Mouse (Mus musculus): Measurements from ENCODE around the gene Abhd12.
"Not testable (repeated sequence)": the region's sequence is repeated elsewhere in the genome, so short reads cannot be mapped to it uniquely, and the experiment has no call there.

Gene Abhd12

DNA sequence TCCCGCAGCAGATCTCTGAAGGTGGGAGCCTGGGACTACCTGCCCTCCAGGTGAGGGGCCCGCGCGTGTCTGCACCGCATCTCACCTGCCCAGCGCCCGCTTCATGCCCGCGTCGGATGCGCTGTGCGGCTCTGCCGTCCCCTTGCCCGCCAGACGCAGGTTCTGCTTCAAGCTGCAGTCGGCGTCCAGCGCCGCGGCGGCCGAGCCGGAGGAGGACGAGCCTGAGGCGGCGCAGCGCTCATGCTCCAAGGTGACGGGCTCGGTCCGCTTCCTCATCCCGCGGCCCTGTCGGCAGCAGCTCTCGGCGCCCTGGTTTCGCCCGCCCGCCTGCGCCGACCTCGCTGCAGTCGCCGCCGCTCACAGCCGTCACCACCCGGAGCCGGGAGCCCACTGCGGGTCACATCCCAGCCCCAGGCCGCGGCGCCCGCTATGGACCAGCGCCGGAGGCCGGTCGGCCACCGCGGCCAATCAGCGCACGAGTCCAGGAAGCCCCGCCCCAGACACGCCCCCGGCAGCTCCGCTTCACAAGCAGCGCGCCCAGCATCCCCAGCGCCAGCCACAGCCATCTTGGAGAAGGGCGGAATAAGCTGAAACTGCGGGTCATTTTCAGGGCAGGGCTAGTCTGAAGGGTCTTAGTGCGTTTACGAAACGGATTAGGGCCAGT is at the start of gene Abhd12:
Gene Abhd12, minus strand, starts transcription at position 470 of the 664 bp plus-strand sequence.
- DNase-seq = peak; percentile 96 to 99

- no peak for DNase-seq
Measured at GRCm38 (mm10) chr2:150951201-150951600, 46.7 kb upstream of the Abhd12 start.

GRCm38 (mm10) chr2:150950056-150950455 is 45.5 kb upstream of the Abhd12 start:
- no peak for DNase-seq

DNA sequence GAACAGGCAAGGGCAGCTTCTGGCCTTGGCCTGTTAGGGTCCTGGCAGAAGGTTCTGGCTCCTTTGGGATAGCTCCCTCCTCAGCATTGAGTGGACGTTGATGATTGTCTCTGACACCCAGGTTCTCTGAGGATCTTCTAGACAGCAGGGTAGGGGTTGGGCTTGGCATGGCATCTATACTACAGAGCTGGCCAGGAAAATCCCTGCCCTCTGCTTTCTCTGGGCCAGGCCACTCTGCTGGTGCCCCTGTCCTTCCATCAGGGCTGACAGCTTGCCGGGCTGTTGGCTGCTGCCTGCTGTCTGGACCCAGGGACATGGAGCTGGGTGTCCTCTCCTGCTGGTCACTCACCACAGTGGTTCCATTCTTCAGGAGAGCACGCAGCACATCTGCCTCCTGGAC is 45.1 kb upstream of the Abhd12 start:
- no peak for DNase-seq

- no peak for DNase-seq
Measured at GRCm38 (mm10) chr2:150948786-150949185, 44.2 kb upstream of the Abhd12 start.

GRCm38 (mm10) chr2:150947880-150948611 is 43.5 kb upstream of the Abhd12 start:
- DNase-seq = not testable (repeated sequence)

DNA sequence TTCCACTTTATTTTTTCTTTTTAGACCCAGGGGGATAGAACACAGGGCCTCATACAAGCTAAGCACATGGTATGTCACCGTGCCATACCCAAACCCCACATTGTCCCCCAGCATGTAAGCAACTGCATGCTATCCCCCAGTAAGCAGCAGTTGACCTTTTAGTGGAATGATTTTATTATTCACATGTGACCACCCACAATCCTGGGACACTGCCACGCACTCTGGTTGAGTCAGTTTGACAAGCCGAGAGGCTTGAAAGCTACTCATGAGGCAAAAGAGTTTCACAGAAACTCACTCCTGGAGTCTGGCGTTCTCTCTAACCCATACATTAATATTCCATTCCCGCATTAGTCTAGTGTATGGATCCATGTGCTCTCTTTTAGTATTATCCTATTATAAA is 42.8 kb upstream of the Abhd12 start:
- not testable (repeated sequence) for DNase-seq

DNA sequence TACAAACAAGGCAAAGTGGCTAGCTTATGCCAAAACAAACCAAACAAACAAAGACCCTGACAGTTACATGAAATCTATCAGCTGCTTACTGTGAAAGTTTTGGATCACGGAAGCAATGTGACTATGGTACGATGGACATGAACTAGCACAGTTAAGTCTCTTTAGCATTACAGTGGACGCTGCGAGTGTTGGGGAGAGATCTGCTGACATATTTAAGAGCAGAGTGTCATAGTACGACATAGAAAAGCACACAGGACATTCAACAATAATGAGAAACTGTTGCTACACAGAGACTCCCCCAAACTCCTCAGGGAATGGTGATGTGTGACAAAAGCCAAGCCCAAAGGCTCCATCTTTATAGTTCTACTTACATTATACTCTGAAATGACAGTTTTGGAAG is 39.5 kb upstream of the Abhd12 start:
- no peak for DNase-seq

DNA sequence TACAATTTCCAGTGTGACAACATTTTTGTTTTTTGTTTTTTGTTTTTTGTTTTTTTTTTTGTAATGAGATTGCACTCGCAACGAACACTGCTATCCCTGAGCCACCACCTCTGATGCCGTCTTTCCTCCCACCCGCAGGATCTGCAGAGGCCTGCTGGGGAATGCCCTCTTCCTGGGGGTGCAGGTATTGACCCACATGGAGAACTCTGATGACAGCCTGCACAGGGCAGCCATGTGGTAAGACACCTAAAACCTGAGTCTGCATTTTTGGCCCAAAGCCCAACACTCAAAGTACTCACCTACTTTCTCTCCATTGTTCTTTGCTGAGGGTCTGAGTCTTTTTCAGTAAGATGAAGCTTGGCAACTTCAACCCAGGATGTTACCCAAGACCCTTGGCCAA is 30.1 kb upstream of the Abhd12 start:
- no peak for DNase-seq

DNA sequence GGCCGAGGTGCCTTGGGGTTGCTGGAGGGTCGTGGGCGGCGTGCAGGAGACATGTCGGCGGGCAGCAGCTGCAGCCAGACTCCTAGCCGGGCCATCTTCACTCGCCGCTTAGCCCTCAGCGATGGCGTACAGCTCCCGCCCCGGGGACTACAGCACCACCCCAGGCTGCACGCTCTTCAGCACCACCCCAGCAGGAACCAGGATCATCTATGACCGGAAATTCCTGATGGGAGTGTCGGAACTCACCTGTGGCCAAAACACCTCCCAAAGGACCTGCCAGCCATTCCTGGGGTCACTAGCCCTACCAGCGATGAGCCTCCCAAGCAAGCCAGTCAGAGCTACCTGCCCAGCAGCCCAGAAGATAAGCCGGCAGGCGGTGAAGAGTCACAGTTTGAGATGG is 28.9 kb upstream of the Abhd12 start:
- no peak for DNase-seq

DNA sequence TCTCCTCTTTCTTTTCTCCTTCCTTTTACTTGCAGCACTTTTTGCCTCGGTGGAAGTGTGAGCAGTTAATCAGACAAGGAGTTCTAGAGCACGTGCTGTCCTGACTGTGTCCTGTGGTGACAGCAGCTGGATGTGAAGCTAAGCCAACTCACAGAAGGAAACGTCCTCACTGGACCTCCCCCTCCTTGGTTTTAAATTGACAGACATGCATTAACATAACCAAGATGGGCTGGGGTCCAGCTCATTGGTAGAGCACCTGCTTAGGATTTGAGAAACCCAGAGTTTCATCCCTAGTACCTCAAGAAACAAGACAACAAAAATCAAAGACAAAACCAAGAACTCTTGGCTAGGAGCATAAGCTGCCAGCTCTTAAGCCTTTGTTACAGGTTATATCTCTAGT is 26.3 kb upstream of the Abhd12 start:
- DNase-seq = no peak

DNA sequence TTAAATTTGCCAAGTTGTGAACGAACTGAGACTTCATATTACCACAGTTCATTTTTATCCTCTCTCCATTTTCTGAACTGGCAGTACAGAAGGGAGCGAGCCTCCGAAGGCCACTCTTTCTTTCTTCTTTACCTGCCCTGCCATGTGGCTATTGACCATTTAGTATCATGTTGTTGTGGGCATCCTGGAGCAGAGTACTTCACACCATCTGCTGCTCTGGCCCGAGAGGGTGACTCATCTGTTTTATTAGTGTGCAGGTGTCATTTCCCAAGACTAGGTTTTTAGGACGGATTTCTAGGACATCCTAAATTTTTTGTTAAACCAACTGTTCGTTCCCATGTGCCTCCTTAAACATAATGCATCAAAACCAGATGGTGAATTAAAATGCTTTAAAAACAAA is 24.6 kb upstream of the Abhd12 start:
- no peak for DNase-seq

DNA sequence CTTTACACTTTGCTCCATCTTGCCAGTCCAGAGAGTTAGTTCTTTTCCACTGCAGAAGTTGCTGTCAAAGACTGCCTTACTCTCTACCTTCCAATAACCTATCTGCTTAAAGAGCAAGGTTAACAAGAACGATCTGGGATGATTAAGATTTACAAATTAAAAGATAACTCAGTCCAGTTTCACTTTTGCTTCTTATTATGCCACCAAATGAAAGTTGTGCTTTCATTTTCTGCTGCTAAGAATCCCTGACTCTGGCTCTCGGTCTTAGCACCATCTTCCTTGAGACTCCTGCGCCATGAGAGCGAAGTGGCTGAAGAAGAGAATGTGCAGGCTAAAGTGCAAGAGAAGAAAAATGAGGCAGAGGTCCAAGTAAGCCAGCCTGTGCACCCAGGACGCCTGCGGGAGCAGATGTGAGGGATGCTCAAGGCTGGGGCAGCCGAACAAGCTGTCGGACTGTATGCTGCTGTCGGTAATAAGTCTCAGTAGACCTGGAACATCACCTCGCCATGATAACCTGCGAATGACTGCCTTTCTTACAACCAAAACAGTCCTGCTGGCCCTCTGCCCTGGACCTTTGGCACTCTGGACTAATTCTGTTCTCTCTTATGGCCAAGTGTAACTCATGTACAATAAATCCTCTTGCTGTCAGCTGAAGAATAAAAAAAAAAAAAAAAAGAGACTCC is 22.6 kb upstream of the Abhd12 start:
- no peak for DNase-seq

GRCm38 (mm10) chr2:150923505-150923904 is 19.0 kb upstream of the Abhd12 start:
- no peak for DNase-seq

GRCm38 (mm10) chr2:150923026-150923425 is 18.5 kb upstream of the Abhd12 start:
- DNase-seq = no peak

GRCm38 (mm10) chr2:150922165-150922564 is 17.6 kb upstream of the Abhd12 start:
- DNase-seq = no peak

GRCm38 (mm10) chr2:150921697-150922096 is 17.2 kb upstream of the Abhd12 start:
- DNase-seq = no peak

GRCm38 (mm10) chr2:150920543-150920942 is 16.0 kb upstream of the Abhd12 start:
- DNase-seq = no peak

DNA sequence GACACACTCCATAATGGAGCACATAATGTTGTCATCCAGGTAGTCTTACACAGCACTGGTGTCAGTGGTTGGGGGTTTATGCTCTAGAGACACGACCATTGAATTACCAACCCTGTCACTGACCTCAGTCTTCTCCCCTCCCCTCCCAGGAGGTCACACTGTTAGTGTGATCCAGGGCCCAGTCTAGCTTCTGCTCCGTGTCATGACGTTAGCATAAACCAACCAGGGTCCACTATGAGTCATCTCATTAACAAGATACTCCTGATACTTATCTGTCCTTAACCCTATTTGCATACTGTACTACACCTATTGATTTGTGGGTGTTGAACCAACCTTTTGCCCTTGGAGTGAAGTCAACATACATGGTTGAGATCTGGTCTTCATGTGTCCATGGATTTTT is 14.2 kb upstream of the Abhd12 start:
- DNase-seq = no peak

GRCm38 (mm10) chr2:150915786-150916185 is 11.2 kb upstream of the Abhd12 start:
- DNase-seq = no peak

DNA sequence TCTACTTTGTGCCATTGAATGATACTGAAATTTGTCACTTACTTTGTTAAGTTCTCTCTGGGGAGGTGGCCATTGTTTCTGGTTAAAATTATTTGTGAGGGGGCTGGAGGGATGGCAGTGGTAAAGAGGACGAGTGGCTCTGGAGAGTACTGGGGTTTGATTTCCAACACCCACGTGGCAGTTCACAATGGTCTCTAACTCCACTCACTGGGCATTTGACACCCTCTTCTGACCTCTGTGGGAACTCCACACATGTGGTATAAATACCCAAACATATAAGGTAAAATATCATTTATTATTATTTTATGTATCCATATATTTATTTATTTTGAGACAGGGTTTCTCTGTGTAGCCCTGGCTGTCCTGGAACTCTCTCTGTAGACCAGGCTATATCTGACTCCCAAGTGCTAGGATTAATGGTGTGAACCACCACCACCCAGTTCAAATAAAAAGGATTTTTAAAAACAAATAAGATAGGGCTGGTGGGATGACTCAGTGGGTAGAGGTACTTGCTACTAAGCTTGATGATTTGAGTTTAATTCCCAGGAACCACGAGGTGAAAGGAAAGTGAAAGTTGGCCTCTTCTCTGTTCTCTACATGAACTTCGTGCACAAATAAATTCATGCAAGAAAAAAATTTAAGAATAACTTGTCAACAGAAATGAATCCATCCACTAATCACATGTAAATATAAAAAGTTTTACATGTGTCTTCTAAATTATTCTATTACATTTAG is 10.4 kb upstream of the Abhd12 start:
- no peak for DNase-seq

DNA sequence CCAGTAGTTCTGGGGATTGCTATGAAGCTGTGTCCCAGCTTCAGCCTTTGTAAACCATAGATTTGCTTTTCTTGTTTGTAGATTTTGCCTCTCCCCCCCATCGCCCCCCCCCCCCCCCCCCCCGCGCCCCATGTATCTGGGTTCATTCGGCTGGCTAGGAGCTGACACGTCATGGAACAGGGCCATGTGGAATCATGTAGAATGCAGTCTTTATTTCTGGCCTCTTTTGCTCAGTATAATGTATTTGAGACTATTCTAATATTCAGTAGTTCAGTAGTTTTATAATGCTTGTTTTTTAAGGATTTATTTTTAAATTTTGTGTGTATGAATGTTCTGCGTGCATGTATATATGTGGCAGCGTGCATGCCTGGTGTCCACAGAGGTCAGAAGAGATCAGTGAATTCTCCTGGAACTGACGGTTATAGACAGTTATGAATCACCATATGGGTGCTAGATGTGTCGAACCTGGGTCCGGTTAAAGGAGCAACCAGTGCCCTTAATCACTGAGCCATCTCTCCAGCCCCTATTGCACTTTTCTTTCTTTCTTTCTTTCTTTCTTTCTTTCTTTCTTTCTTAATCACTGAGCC is 5.8 kb upstream of the Abhd12 start:
- no peak for DNase-seq

All from spleen, adult 18-20 months (tissue).